Comparison of ENCODE assay signal across 24 mouse cellular contexts in the genomic region with DNA sequence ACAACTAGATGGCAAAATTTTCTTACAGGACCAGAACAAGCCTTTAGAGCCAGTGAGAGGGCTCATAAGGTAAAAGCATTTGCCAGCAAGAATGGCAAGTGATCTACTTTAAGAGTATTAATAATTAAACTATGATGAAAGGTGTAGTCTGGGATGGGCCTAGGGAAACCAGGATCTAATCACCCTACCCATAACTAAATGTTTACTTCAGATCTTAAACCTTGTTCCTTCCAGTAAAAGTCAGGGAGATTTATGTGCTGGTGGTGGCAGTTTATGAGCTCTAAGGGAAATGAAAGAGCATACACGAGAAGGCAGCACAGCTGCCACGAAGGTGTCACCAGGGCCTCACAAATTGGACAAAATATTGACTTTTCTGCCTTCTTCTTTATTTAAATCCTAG. TPM values are rescaled to one million over a fixed set of nuclear protein-coding genes. Genes with fewer than 3 reads are reported as not detected.
A peak's percentile ranks its signal among the peaks of the same experiment; 100 is the strongest.
DNase-seq lines count a peak whose midpoint lies in the region; ATAC-seq and TF ChIP-seq lines count a peak whose summit lies in the region.
"Had no signal": no experiment of that assay in that cellular context is flagged by ENCODE, and none has a peak within 500 bp of the region (broad histone marks: within the 10 kb centered on the region; RNA-seq: fewer than 3 reads in every experiment).

No protein-coding gene starts in this region.

- 15% methylated on average over 2 of the region's 2 CpGs for WGBS in kidney, adult 2 months
- 26% methylated on average over 2 of the region's 2 CpGs for WGBS in kidney, embryonic 14.5 days
- 42% methylated on average over 2 of the region's 2 CpGs for WGBS in intestine, embryonic 16.5 days
- WGBS in small intestine, adult 2 months, result 18% methylated on average over 2 of the region's 2 CpGs
- WGBS in midbrain, embryonic 14.5 days, result 90% methylated on average over 2 of the region's 2 CpGs

- no peaks in the 10 kb centered on the region; the same call in 1 of the 2 replicates for H3K36me3 ChIP-seq in kidney, adult 2 months (ENCODE audit: control insufficient read depth, insufficient read depth, low read length)
- H3K36me3 ChIP-seq in kidney, embryonic 14.5 days (ENCODE audit: control insufficient read depth, insufficient read depth, low read length), result no peaks in the 10 kb centered on the region
- no peaks in the 10 kb centered on the region for H3K36me3 ChIP-seq in intestine, embryonic 16.5 days (ENCODE audit: control insufficient read depth, insufficient read depth, low read length)
- H3K36me3 ChIP-seq in small intestine, adult 2 months (ENCODE audit: control insufficient read depth, insufficient read depth, low read length), result 0 out of 2 replicates have a peak, but pooled peaks cover 1% of the 10 kb centered on the region
- no peaks in the 10 kb centered on the region for H3K36me3 ChIP-seq in midbrain, embryonic 14.5 days (ENCODE audit: control insufficient read depth, insufficient read depth, low read length)
- H3K36me3 ChIP-seq: heart, embryonic 10.5 days; heart, embryonic 13.5 days had no signal

- H3K9ac ChIP-seq in kidney, embryonic 14.5 days (ENCODE audit: low read depth, low read length), result no peak overlapping the region
- H3K9ac ChIP-seq in intestine, embryonic 16.5 days (ENCODE audit: low read depth, low read length), result no peak overlapping the region
- H3K9ac ChIP-seq in midbrain, embryonic 14.5 days (replicated peaks; ENCODE audit: low read length), result no peak overlapping the region
- H3K9ac ChIP-seq: forebrain, postnatal 0 days; heart, embryonic 13.5 days; hindbrain, embryonic 14.5 days had no signal

- no peak overlapping the region for H3K27ac ChIP-seq in kidney, adult 2 months (ENCODE audit: insufficient read depth, low read depth, low read length)
- no peak overlapping the region for H3K27ac ChIP-seq in kidney, embryonic 14.5 days (ENCODE audit: low read depth, low read length)
- H3K27ac ChIP-seq in intestine, embryonic 16.5 days (ENCODE audit: low read length), result peak overlapping the region; percentile 57
- H3K27ac ChIP-seq in small intestine, adult 2 months (ENCODE audit: insufficient read depth, low read depth, low read length), result peak overlapping the region; percentile 88
- H3K27ac ChIP-seq in midbrain, embryonic 14.5 days (replicated peaks; ENCODE audit: low read depth, low read length), result no peak overlapping the region
- H3K27ac ChIP-seq: heart, adult 2 months; heart, embryonic 10.5 days; heart, embryonic 13.5 days; hindbrain, embryonic 14.5 days; hindbrain, postnatal 0 days had no signal

- no peak for TF ChIP-seq POLR2A in kidney, adult 2 months (IDR thresholded peaks at IDR 0.05; ENCODE audit: low read depth, low read length)
- no peak for TF ChIP-seq POLR2A in small intestine, adult 2 months (IDR thresholded peaks at IDR 0.05; ENCODE audit: low read depth, low read length)

- no peak overlapping the region for H3K4me3 ChIP-seq in kidney, adult 2 months (ENCODE audit: insufficient read depth, low read depth, low read length)
- no peak overlapping the region for H3K4me3 ChIP-seq in kidney, embryonic 14.5 days (ENCODE audit: low read length)
- no peak overlapping the region for H3K4me3 ChIP-seq in intestine, embryonic 16.5 days (ENCODE audit: low read length)
- no peak overlapping the region for H3K4me3 ChIP-seq in small intestine, adult 2 months (ENCODE audit: low read depth, low read length)
- no peak overlapping the region for H3K4me3 ChIP-seq in midbrain, embryonic 14.5 days (replicated peaks; ENCODE audit: low read depth, low read length)
- H3K4me3 ChIP-seq: heart, adult 2 months; heart, embryonic 10.5 days; heart, embryonic 13.5 days had no signal

- no peak for TF ChIP-seq CTCF in kidney, adult 2 months (conservative IDR thresholded peaks at IDR 0.05; ENCODE audit: insufficient read depth, insufficient read length, low read depth, low read length)
- no peak for TF ChIP-seq CTCF in small intestine, adult 2 months (IDR thresholded peaks at IDR 0.05; ENCODE audit: extremely low read depth, insufficient read length, insufficient replicate concordance, low read depth, low read length)

- no peaks in the 10 kb centered on the region for H3K9me3 ChIP-seq in kidney, embryonic 14.5 days (ENCODE audit: control insufficient read depth, low read length)
- H3K9me3 ChIP-seq in intestine, embryonic 16.5 days (ENCODE audit: control insufficient read depth, low read length), result no peaks in the 10 kb centered on the region
- no peaks in the 10 kb centered on the region for H3K9me3 ChIP-seq in midbrain, embryonic 14.5 days (ENCODE audit: control insufficient read depth, low read length)
- H3K9me3 ChIP-seq: heart, embryonic 10.5 days; heart, embryonic 13.5 days had no signal

- peak; percentile 14 for DNase-seq in kidney, adult 2 months
- DNase-seq in midbrain, embryonic 14.5 days, result no peak
- no peak for DNase-seq in gastrocnemius, postnatal 25 days
- DNase-seq: adrenal gland, postnatal 10 days; adrenal gland, postnatal 36 days; cerebellum, adult 11 months; cerebellum, adult 8-10 months; cerebellum, postnatal 10 days; cerebellum, postnatal 36 days; forebrain, postnatal 0 days; gastrocnemius, postnatal 36 days; heart, adult 2 months; heart, postnatal 14 days; heart, postnatal 4 days had no signal

- H3K4me2 ChIP-seq in kidney, embryonic 14.5 days (replicated peaks; ENCODE audit: low read depth, low read length), result no peak overlapping the region
- peak overlapping the region; percentile 22; the same call in 1 of the 2 replicates for H3K4me2 ChIP-seq in intestine, embryonic 16.5 days (ENCODE audit: low read depth, low read length)
- no peak overlapping the region for H3K4me2 ChIP-seq in midbrain, embryonic 14.5 days (ENCODE audit: low read length)
- H3K4me2 ChIP-seq: heart, embryonic 13.5 days; hindbrain, embryonic 14.5 days had no signal

- no peak for ATAC-seq in kidney, embryonic 14.5 days (ENCODE audit: low FRiP score, low TSS enrichment)
- ATAC-seq in intestine, embryonic 16.5 days, result peak; percentile 90
- ATAC-seq in midbrain, embryonic 14.5 days (ENCODE audit: low FRiP score, low TSS enrichment), result no peak
- no peak for ATAC-seq in activated CD4-positive, CD25-positive, alpha-beta regulatory T cell, adult 4 months
- ATAC-seq: forebrain, embryonic 14.5 days; forebrain, postnatal 0 days; hindbrain, postnatal 0 days had no signal

- no peaks in the 10 kb centered on the region; the same call in 1 of the 2 replicates for H3K4me1 ChIP-seq in kidney, adult 2 months (ENCODE audit: control insufficient read depth, insufficient read depth, low read length)
- no peaks in the 10 kb centered on the region for H3K4me1 ChIP-seq in kidney, embryonic 14.5 days (ENCODE audit: control insufficient read depth, insufficient read depth, low read length)
- no peaks in the 10 kb centered on the region for H3K4me1 ChIP-seq in intestine, embryonic 16.5 days (ENCODE audit: control insufficient read depth, insufficient read depth, low read length)
- peaks cover 17% of the 10 kb centered on the region; the same call in 1 of the 2 replicates for H3K4me1 ChIP-seq in small intestine, adult 2 months (ENCODE audit: control insufficient read depth, insufficient read depth, insufficient read length, low read length)
- H3K4me1 ChIP-seq in midbrain, embryonic 14.5 days (ENCODE audit: control insufficient read depth, insufficient read depth, low read length), result no peaks in the 10 kb centered on the region
- H3K4me1 ChIP-seq: heart, embryonic 10.5 days; heart, embryonic 13.5 days had no signal

- H3K27me3 ChIP-seq in kidney, adult 2 months (replicated peaks; ENCODE audit: control insufficient read depth, insufficient read depth, low read length), result no peaks in the 10 kb centered on the region
- no peaks in the 10 kb centered on the region for H3K27me3 ChIP-seq in kidney, embryonic 14.5 days (ENCODE audit: control insufficient read depth, insufficient read depth, low read length)
- H3K27me3 ChIP-seq in intestine, embryonic 16.5 days (replicated peaks; ENCODE audit: control insufficient read depth, insufficient read depth, low read length), result no peaks in the 10 kb centered on the region
- H3K27me3 ChIP-seq in small intestine, adult 2 months (ENCODE audit: control insufficient read depth, insufficient read depth, low read length), result no peaks in the 10 kb centered on the region
- no peaks in the 10 kb centered on the region for H3K27me3 ChIP-seq in midbrain, embryonic 14.5 days (ENCODE audit: control insufficient read depth, insufficient read depth, low read length)
- H3K27me3 ChIP-seq: heart, embryonic 13.5 days had no signal

RNA-seq across cellular contexts. Expression of gene Pdxdc1, which starts 8.8 kb away (rescaled TPM):
- polyA plus RNA-seq in kidney, adult 2 months (2012; rRNA removed), result 77.3 and 85.4 TPM in 2 replicates
- polyA plus RNA-seq in kidney, embryonic 14.5 days (2014; fragmentation: Nextera tagmentation; extraction: Ambion mirVana), result 49.5 and 87.5 TPM in 2 replicates
- polyA plus RNA-seq in intestine, embryonic 16.5 days (2015; fragmentation: Nextera tagmentation; extraction: Ambion mirVana), result 91.6 and 102 TPM in 2 replicates
- 76.7 and 137 TPM in 2 replicates for polyA plus RNA-seq in small intestine, adult 2 months (2012; rRNA removed)
- 54.7 and 77.8 TPM in 2 replicates for polyA plus RNA-seq in midbrain, embryonic 14.5 days (2014; fragmentation: Nextera tagmentation; extraction: Ambion mirVana)
- 10 to 100 TPM; 41.8 to 47.7 TPM for total RNA-seq in gastrocnemius, postnatal 25 days (2021)
- 10 to 100 TPM; 18.9 to 20.4 TPM for polyA plus RNA-seq in activated CD4-positive, CD25-positive, alpha-beta regulatory T cell, adult 4 months (2017; shearing (Covaris generic))

RNA-seq across cellular contexts. Expression of gene Mpv17l, which starts 8.9 kb away (rescaled TPM):
- polyA plus RNA-seq in kidney, adult 2 months (2012; rRNA removed), result 363 and 893 TPM in 2 replicates
- 5.3 and 5.8 TPM in 2 replicates for polyA plus RNA-seq in kidney, embryonic 14.5 days (2014; fragmentation: Nextera tagmentation; extraction: Ambion mirVana)
- 17.3 and 20.3 TPM in 2 replicates for polyA plus RNA-seq in intestine, embryonic 16.5 days (2015; fragmentation: Nextera tagmentation; extraction: Ambion mirVana)
- 2.7 and 4.7 TPM in 2 replicates for polyA plus RNA-seq in small intestine, adult 2 months (2012; rRNA removed)
- polyA plus RNA-seq in midbrain, embryonic 14.5 days (2014; fragmentation: Nextera tagmentation; extraction: Ambion mirVana), result 22.0 and 23.4 TPM in 2 replicates
- 1 to 10 TPM in 1 of 2 experiments, under 1 TPM in 1; 0.69 to 1.0 TPM for total RNA-seq in gastrocnemius, postnatal 25 days (2021)
- 1 to 10 TPM in 1 of 2 experiments, under 1 TPM in 1; 0.24 to 1.4 TPM for polyA plus RNA-seq in activated CD4-positive, CD25-positive, alpha-beta regulatory T cell, adult 4 months (2017; shearing (Covaris generic))
- total RNA-seq: granulocyte monocyte progenitor cell, adult 5-6 weeks had no signal

Comparison
In these comparisons a context has a peak if more than half of its experiments do, and no peak if none do; other contexts are left out.
1. RNA of gene Mpv17l, which starts 8.9 kb away (polyA plus RNA-seq): 363 to 893 TPM in kidney, adult 2 months; 22.0 to 23.4 TPM in midbrain, embryonic 14.5 days, 17.3 to 20.3 TPM in intestine, embryonic 16.5 days, 5.3 to 5.8 TPM in kidney, embryonic 14.5 days, 2.7 to 4.7 TPM in small intestine, adult 2 months and 0.24 to 1.4 TPM in activated CD4-positive, CD25-positive, alpha-beta regulatory T cell, adult 4 months; every median in the first group is over 10 times any median in the second.
2. H3K27ac ChIP-seq: peak in intestine, embryonic 16.5 days (single experiment) and small intestine, adult 2 months (single experiment); none in kidney, adult 2 months (single experiment), kidney, embryonic 14.5 days (single experiment) and midbrain, embryonic 14.5 days (single experiment).